Mouse (Mus musculus) limb, embryonic 10.5 days (tissue): ENCODE measurements around the gene Arsa. TPM values are rescaled to one million over a fixed set of nuclear protein-coding genes. Genes with fewer than 3 reads are reported as not detected.
A peak's percentile ranks its signal among the peaks of the same experiment; 100 is the strongest.
"Not testable (repeated sequence)": the region's sequence is repeated elsewhere in the genome, so short reads cannot be mapped to it uniquely, and the experiment has no call there.

Experiments
- DNase-seq: peaks from one replicate; pipeline ENCODE4 v3.0.0-alpha.2; 2017; ENCODE audit warnings: low spot score
- H3K27ac ChIP-seq: fragments of 300-500 bp; sonication (generic); 2 replicates; pipeline ENCODE4 v1.5.1; 2016; ENCODE audit warnings: mild to moderate bottlenecking
- H3K27me3 ChIP-seq: fragments of 300-500 bp; sonication (generic); 2 replicates; pipeline ENCODE4 v1.6.1; 2016; ENCODE audit warnings: low read depth, mild to moderate bottlenecking; ENCODE audit not compliant: poor library complexity, severe bottlenecking
- H3K36me3 ChIP-seq: fragments of 300-500 bp; sonication (generic); 2 replicates; pipeline ENCODE4 v1.6.1; 2016; ENCODE audit warnings: mild to moderate bottlenecking, moderate library complexity
- H3K4me1 ChIP-seq: fragments of 300-500 bp; sonication (generic); 2 replicates; pipeline ENCODE4 v1.6.1; 2016
- H3K4me3 ChIP-seq: fragments of 300-500 bp; sonication (generic); 2 replicates; pipeline ENCODE4 v1.5.1; 2016; ENCODE audit warnings: mild to moderate bottlenecking, moderate library complexity
- H3K9me3 ChIP-seq: fragments of 300-500 bp; sonication (generic); replicated peaks from 2 replicates; pipeline ENCODE4 v1.6.1; 2016; ENCODE audit warnings: mild to moderate bottlenecking
- WGBS: fragments of 180-500 bp; shearing (Covaris S2); methylation state at CpG from one replicate; pipeline ENCODE4 v1.1.7; 2016; 5-methylcytosine and 5-hydroxymethylcytosine counted together
- polyA plus RNA-seq: library from polyadenylated mRNA; unstranded; fragments of >200 nt; fragmentation: Nextera tagmentation; extraction: Ambion mirVana; gene quantifications from 2 replicates; pipeline ENCODE4 v1.2.1, GENCODE M21; 2016

The Arsa gene
- polyA plus RNA-seq, 1 experiment from 2014 or later, result 11.2 TPM

DNA sequence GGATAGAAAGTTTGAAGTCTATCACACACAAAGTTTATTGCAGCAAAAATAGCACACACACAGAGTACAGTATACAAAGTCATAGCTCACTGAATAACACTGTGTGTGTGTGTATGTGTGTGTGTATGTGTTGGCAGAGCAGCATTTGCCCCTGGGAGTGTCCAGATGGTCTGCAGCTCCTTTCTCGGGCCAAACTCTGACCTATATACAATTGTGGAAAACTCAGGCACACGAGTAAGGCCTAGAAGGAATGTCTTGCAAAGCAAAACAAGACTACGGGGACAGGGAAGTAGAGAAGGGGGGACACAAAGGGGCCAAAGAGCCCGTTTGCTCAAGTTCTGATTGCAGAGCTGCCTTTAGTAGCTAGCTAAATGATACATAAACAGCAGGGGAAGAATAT, 44.3 kb downstream of the Arsa start:
- peaks cover 2% of the 10 kb centered on the region; the same call in 1 of the 2 replicates for H3K36me3 ChIP-seq
- 89% methylated on average over 4 of the region's 4 CpGs for WGBS
- H3K4me3 ChIP-seq, result no peak overlapping the region
- H3K27ac ChIP-seq, result no peak overlapping the region
- no peaks in the 10 kb centered on the region for H3K27me3 ChIP-seq
- peaks cover 10% of the 10 kb centered on the region for H3K4me1 ChIP-seq
- H3K9me3 ChIP-seq, result no peaks in the 10 kb centered on the region
- no peak for DNase-seq

GRCm38 (mm10) chr15:89431806-89432205, 45.4 kb downstream of the Arsa start:
- no peaks in the 10 kb centered on the region for H3K9me3 ChIP-seq
- no peak for DNase-seq
- peaks cover 13% of the 10 kb centered on the region for H3K36me3 ChIP-seq
- WGBS, result 92% methylated on average over 6 of the region's 6 CpGs
- H3K4me3 ChIP-seq, result no peak overlapping the region
- no peaks in the 10 kb centered on the region for H3K27me3 ChIP-seq
- no peak overlapping the region for H3K27ac ChIP-seq
- peaks cover 11% of the 10 kb centered on the region for H3K4me1 ChIP-seq

DNA sequence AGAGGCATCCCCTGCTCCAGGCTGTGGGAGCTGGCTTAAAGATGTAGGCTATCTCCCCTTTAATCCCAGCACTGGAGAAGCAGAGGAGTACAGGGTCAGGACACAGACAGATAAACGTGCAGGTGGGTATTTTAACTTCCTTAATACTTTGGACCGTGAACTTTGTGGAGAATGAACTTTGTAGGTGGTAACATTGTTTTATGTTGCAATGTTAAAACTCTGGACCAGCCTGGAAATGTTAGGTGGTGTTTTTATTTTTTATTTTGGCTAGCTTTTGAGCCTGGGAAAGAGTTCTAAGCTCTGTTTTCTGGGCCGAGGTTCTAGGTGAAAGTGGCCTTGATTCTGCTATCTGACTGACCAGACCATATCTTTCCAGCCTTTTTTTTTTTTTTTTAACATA, 46.0 kb downstream of the Arsa start:
- peaks cover 15% of the 10 kb centered on the region for H3K4me1 ChIP-seq
- peaks cover 19% of the 10 kb centered on the region for H3K36me3 ChIP-seq
- no peaks in the 10 kb centered on the region for H3K27me3 ChIP-seq
- no peak overlapping the region for H3K4me3 ChIP-seq
- H3K27ac ChIP-seq, result no peak overlapping the region
- H3K9me3 ChIP-seq, result no peaks in the 10 kb centered on the region
- no peak for DNase-seq
- 90% methylated on average over 3 of the region's 3 CpGs for WGBS

DNA sequence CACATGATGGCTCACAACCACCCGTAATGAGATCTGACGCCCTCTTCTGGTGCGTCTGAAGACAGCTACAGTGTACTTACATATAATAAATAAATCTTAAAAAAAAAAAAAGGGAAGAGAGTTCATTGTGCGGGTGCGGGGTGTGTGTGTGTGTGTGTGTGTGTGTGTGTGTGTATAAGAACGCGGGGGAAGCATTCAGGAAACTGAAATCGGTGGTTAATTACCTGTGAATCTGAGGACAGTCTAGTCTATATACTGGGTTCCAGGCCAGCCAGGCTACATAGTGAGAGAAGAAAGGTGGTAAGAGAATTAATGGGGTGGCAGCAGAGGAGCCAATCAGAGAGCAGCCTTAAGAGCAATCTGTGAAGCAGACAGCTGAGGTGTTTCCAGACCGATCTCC, 46.5 kb downstream of the Arsa start:
- H3K36me3 ChIP-seq, result peaks cover 24% of the 10 kb centered on the region
- not testable (repeated sequence) for H3K27ac ChIP-seq, H3K4me3 ChIP-seq, DNase-seq, H3K9me3 ChIP-seq, H3K27me3 ChIP-seq
- peaks cover 20% of the 10 kb centered on the region for H3K4me1 ChIP-seq
- 84% methylated on average over 9 of the region's 9 CpGs for WGBS

GRCm38 (mm10) chr15:89430341-89430740, 46.9 kb downstream of the Arsa start:
- H3K27me3 ChIP-seq, result no peaks in the 10 kb centered on the region
- 42% methylated on average over 6 of the region's 6 CpGs for WGBS
- peak overlapping the region; percentile 94; the same call in 1 of the 2 replicates for H3K27ac ChIP-seq
- peaks cover 24% of the 10 kb centered on the region for H3K4me1 ChIP-seq
- no peak for DNase-seq
- H3K9me3 ChIP-seq, result no peaks in the 10 kb centered on the region
- peak overlapping the region; percentile 88 for H3K4me3 ChIP-seq
- H3K36me3 ChIP-seq, result peaks cover 25% of the 10 kb centered on the region

DNA sequence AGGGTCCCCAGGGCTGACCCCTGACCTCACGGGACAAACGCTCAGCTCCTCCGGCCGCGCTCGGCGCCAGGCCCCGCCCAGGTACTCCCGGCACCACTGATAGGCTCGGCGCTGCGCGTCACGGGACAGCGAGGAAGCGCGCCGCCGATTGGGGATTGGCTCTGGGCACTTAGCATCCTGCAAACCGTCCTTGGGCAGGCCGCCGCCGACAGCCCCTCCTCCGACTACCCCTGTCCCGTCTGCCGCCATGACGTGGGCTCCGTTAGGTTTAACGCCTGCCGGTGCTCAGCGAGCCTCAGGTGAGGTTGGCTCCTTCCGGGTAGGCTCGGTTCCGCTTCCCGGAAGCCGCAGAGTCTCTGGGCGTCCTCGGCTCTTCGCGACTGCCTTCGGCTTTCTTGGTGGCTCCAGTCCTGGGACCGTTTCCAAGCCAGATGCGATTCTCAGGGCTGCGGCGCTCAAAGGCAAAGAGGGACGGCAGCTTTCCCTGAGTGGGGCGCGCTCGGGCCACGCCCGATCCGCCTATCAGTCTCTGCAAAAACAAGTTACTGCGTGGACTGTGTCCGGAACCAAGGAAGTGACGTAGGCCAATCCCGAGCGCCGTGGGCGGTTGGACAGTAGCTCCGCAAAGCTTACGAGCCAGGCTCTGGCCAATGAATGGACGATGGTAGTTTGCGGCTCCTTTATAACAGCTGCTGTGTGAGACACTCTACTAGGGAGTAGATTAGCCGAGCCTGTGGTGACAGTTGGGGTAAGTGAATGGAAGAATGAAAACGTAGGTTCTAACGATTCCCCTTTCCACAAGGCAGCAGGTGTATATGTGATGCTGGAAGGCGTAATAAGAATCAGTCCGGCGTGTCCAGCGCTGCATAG, 47.6 kb downstream of the Arsa start, which contains the start of the genes C730034F03Rik, Gm44502 and Chkb:
TSS of gene C730034F03Rik (plus strand) at position 238 of the 870 bp plus-strand sequence.
TSS of gene Gm44502 (minus strand) at position 345 of the 870 bp plus-strand sequence.
TSS of gene Chkb (minus strand) at position 557 of the 870 bp plus-strand sequence.
- no peaks in the 10 kb centered on the region for H3K9me3 ChIP-seq
- H3K27ac ChIP-seq, result peak within 1 kb of the TSS; percentile 94
- H3K4me3 ChIP-seq, result peak within 1 kb of the TSS; percentile 88
- H3K36me3 ChIP-seq, result peaks cover 25% of the 10 kb centered on the region
- H3K4me1 ChIP-seq, result peaks cover 32% of the 10 kb centered on the region
- no peaks in the 10 kb centered on the region for H3K27me3 ChIP-seq
- 1% methylated on average over 70 of the region's 70 CpGs for WGBS
- DNase-seq, result peak; percentile 92

DNA sequence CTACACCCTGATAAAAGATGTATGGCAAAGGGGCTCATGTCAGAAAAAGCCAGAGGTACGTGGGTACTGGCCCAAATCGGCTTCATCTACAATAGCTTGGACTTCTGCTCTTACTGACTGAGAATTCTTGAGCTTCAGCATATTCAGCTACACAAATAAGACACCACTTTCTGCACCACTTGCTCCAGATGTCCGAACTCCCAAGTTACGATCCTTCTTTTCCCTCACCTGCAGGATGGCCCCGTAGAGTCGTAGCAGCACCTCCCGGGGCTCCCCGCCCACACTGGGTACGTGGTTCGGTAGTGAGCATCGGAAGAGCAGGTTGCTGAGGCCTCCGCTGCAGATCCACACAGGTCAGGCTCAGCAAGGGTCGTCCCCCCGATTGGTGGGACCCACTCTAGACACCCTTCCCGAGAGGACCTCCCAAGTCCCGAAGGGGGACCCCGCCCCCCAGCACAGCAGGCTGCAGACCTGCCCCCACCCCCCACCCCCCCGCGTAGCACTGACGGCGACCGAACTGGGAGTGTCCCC, 48.3 kb downstream of the Arsa start:
- peak overlapping the region; percentile 94 for H3K27ac ChIP-seq
- no peaks in the 10 kb centered on the region for H3K27me3 ChIP-seq
- H3K9me3 ChIP-seq, result no peaks in the 10 kb centered on the region
- H3K4me3 ChIP-seq, result peak overlapping the region; percentile 88
- WGBS, result 6% methylated on average over 22 of the region's 22 CpGs
- DNase-seq, result no peak
- H3K36me3 ChIP-seq, result peaks cover 25% of the 10 kb centered on the region
- peaks cover 32% of the 10 kb centered on the region for H3K4me1 ChIP-seq

DNA sequence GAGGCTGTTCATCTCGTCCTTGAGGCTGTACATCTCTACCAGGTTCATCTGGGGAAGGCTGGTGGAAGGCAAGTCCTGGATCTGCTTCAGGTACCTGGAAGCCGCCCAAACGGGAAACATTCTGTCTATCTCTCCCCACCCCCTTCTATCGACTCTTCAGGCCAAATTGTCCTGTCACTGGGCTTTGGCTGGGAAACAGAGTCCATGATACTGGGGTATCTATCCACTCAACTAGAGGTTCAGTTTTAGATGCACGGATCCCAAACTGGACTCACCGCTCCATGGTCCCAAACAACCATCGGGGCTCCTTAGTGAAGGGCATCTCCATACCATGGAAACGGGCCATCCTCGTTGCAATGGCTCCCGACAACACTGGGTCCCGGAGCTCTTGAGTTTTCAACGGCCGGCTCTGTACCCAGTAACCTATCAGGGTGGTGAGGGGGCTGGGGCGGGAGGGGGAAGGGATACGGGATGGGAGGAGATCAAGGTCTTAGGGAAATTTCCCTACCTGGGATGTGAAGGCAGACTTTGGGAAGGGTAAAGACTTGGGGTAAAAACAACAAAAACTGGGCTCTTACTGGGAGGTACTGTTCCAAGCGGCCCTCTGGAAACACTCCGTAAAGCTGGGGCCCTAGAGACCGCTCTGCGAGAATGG, 49.0 kb downstream of the Arsa start:
- Histone ChIP-seq H3K36me3 (peaks cover 25% of the 10 kb centered on the region), H3K4me3 (peak overlapping the region; percentile 88), H3K9me3 (no peaks in the 10 kb centered on the region), H3K27ac (no peak overlapping the region), H3K27me3 (no peaks in the 10 kb centered on the region), H3K4me1 (peaks cover 32% of the 10 kb centered on the region)
- DNase-seq, result no peak
- WGBS, result 82% methylated on average over 19 of the region's 19 CpGs

DNA sequence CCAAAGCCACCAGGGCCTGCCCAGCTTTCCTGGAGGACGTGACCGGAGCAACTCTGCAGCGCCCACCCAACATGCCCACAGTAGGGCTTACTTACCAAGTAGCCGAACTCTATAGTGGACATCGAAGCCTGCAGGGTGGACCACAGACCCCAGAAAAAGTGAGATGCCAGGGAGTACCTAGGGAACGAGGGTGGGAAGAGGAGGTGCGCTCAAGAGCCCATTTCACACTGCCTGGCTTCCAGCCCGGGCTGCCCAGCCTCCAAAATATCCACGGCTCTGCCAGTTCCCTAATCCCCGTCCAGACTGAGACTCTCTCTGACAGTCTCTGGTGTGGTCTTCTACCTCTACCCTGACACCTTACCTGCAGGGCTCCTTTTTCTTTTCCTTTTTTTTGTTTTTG, 50.5 kb downstream of the Arsa start:
- no peak for DNase-seq
- no peak overlapping the region for H3K4me3 ChIP-seq
- H3K27me3 ChIP-seq, result no peaks in the 10 kb centered on the region
- WGBS, result 95% methylated on average over 10 of the region's 10 CpGs
- no peak overlapping the region for H3K27ac ChIP-seq
- peaks cover 32% of the 10 kb centered on the region for H3K4me1 ChIP-seq
- peaks cover 25% of the 10 kb centered on the region for H3K36me3 ChIP-seq
- no peaks in the 10 kb centered on the region for H3K9me3 ChIP-seq

- Histone ChIP-seq H3K4me1 (peaks cover 32% of the 10 kb centered on the region), H3K27me3 (no peaks in the 10 kb centered on the region), H3K36me3 (peaks cover 25% of the 10 kb centered on the region), H3K4me3 (peak within 1 kb of the TSS; percentile 33), H3K9me3 (no peaks in the 10 kb centered on the region), H3K27ac (no peak within 1 kb of the TSS)
- 18% methylated on average over 6 of the region's 6 CpGs for WGBS
- DNase-seq, result no peak
Observed at GRCm38 (mm10) chr15:89425711-89426121, 51.5 kb downstream of the Arsa start, which contains the start of gene Cpt1b. Gene Cpt1b, minus strand, starts transcription at chr15:89425863.

DNA sequence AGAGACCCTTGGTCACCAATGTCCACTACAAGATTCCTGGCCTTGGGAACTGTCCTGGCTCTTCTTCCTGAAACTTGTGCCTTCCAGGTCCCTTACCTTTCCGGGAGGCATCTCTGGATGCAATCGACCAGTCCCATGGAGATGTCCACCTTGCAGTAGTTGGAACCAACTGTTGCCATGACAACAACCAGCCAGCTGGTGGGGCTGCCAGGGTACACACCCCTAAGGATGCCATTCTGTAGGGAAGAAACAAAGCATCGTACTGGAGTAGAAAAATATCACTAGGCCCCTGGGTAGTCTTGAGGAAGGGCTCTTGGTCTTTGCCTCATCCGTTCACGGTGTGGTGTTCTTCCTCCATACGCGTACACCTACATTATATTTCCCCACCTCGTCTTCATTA, 52.6 kb downstream of the Arsa start:
- Histone ChIP-seq H3K4me3 (no peak overlapping the region; the same call in 1 of the 2 replicates), H3K9me3 (no peaks in the 10 kb centered on the region), H3K27ac (no peak overlapping the region), H3K27me3 (no peaks in the 10 kb centered on the region), H3K4me1 (peaks cover 32% of the 10 kb centered on the region), H3K36me3 (peaks cover 35% of the 10 kb centered on the region)
- no peak for DNase-seq
- 85% methylated on average over 8 of the region's 8 CpGs for WGBS
